Mouse (Mus musculus): ENCODE data around the gene Ajuba. TPM values are rescaled to one million over a fixed set of nuclear protein-coding genes. Genes with fewer than 3 reads are reported as not detected.
A peak's percentile ranks its signal among the peaks of the same experiment; 100 is the strongest.

Ajuba gene
- polyA plus RNA-seq, 1 experiment from 2014 or later: 43.6 TPM

GRCm38 (mm10) chr14:54544703-54545102, 32.7 kb downstream of the Ajuba start:
- ATAC-seq (ENCODE audit: insufficient read depth) (no peak), DNase-seq (no peak)
- TF ChIP-seq CTCF (IDR thresholded peaks at IDR 0.05; ENCODE audit: low read depth): no peak
- 78% methylated on average over 5 of the region's 5 CpGs for WGBS
- Histone ChIP-seq H3K36me3 (ENCODE audit: insufficient read depth) (peaks cover 75% of the 10 kb centered on the region), H3K4me1 (ENCODE audit: insufficient read depth) (no peaks in the 10 kb centered on the region), H3K4me2 (no peak overlapping the region), H3K9me3 (ENCODE audit: low read depth, low read length) (no peaks in the 10 kb centered on the region), H3K9ac (no peak overlapping the region), H3K27me3 (ENCODE audit: insufficient read depth, low read length) (no peaks in the 10 kb centered on the region), H3K27ac (ENCODE audit: low read depth) (no peak overlapping the region), H3K4me3 (ENCODE audit: low read depth, low read length) (no peak overlapping the region)

DNA sequence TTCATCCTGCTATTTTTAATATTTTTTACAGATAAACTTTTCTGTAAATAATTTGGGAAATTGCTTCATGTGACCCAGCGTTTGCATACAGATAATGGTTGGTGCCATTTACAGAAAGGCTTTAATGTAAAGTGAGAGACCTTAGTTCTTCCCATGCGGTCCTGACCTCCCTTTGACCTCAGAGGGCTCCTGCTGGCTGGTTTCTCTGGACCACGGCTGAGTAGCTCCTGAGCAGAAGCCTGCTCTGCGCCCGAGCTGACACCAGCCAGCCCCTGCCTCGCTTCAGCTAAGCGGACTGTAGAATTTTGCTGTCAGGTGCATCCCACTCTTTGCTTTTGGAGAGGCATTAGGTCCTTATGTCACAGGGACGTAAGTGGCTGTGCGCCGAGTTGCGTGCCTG, 36.6 kb downstream of the Ajuba start:
- peaks cover 39% of the 10 kb centered on the region for H3K36me3 ChIP-seq (ENCODE audit: insufficient read depth)
- 63% methylated on average over 11 of the region's 11 CpGs for WGBS
- H3K27me3 ChIP-seq (ENCODE audit: insufficient read depth, low read length): no peaks in the 10 kb centered on the region
- H3K4me1 ChIP-seq (ENCODE audit: insufficient read depth): no peaks in the 10 kb centered on the region
- DNase-seq: no peak
- TF ChIP-seq CTCF (IDR thresholded peaks at IDR 0.05; ENCODE audit: low read depth): no peak
- no peak overlapping the region for H3K4me3 ChIP-seq (ENCODE audit: low read depth, low read length)
- no peak overlapping the region for H3K27ac ChIP-seq (ENCODE audit: low read depth)
- ATAC-seq (ENCODE audit: insufficient read depth): no peak
- no peaks in the 10 kb centered on the region for H3K9me3 ChIP-seq (ENCODE audit: low read depth, low read length)
- no peak overlapping the region for H3K9ac ChIP-seq
- H3K4me2 ChIP-seq: no peak overlapping the region

DNA sequence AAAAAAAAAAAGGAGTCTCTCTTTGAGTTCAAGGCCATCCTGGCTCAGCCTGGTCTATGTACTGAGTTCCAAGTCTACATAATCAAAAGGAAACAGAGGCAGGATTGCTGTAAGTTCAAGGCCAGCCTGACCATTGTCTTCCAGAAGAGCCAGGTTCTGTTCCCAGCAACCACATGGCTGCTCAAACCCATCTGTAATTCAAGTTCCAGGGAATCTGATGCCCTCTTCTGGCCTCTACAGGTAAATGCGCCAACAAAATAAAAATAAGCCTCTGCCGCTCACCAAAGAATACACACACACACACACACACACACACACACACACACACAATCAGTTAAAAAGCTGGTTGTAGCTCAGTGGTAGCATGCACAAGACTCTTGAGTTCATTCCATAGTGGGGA, 38.8 kb downstream of the Ajuba start:
- Histone ChIP-seq H3K36me3 (ENCODE audit: insufficient read depth) (peaks cover 18% of the 10 kb centered on the region), H3K27me3 (ENCODE audit: insufficient read depth, low read length) (no peaks in the 10 kb centered on the region), H3K4me2 (no peak overlapping the region), H3K27ac (ENCODE audit: low read depth) (no peak overlapping the region), H3K4me3 (ENCODE audit: low read depth, low read length) (no peak overlapping the region), H3K9ac (no peak overlapping the region), H3K9me3 (ENCODE audit: low read depth, low read length) (no peaks in the 10 kb centered on the region), H3K4me1 (ENCODE audit: insufficient read depth) (no peaks in the 10 kb centered on the region)
- peak; percentile 17; the same call in 1 of the 2 replicates for TF ChIP-seq CTCF (IDR thresholded peaks at IDR 0.05; ENCODE audit: low read depth)
- DNase-seq (no peak), ATAC-seq (ENCODE audit: insufficient read depth) (no peak)
- 96% methylated on average over 2 of the region's 2 CpGs for WGBS

GRCm38 (mm10) chr14:54528446-54529111, 48.8 kb downstream of the Ajuba start:
- Histone ChIP-seq H3K4me1 (ENCODE audit: insufficient read depth) (no peaks in the 10 kb centered on the region; the same call in 1 of the 2 replicates), H3K4me3 (ENCODE audit: low read depth, low read length) (no peak overlapping the region), H3K4me2 (0 out of 2 replicates have a peak overlapping the region, but pooled peaks have one; percentile 3), H3K9ac (no peak overlapping the region), H3K27me3 (ENCODE audit: insufficient read depth, low read length) (no peaks in the 10 kb centered on the region), H3K36me3 (ENCODE audit: insufficient read depth) (no peaks in the 10 kb centered on the region), H3K27ac (ENCODE audit: low read depth) (no peak overlapping the region), H3K9me3 (ENCODE audit: low read depth, low read length) (no peaks in the 10 kb centered on the region)
- 11% methylated on average over 17 of the region's 17 CpGs for WGBS
- ATAC-seq (ENCODE audit: insufficient read depth) (peak; percentile 83), DNase-seq (peak; percentile 95)
- peak; percentile 88 for TF ChIP-seq CTCF (IDR thresholded peaks at IDR 0.05; ENCODE audit: low read depth)

GRCm38 (mm10) chr14:54528007-54528393, 49.4 kb downstream of the Ajuba start:
- no peak overlapping the region for H3K27ac ChIP-seq (ENCODE audit: low read depth)
- peak overlapping the region; percentile 67 for H3K4me2 ChIP-seq
- ATAC-seq (ENCODE audit: insufficient read depth) (peak; percentile 45; the same call in 1 of the 2 replicates), DNase-seq (no peak)
- WGBS: 22% methylated on average over 5 of the region's 5 CpGs
- no peak for TF ChIP-seq CTCF (IDR thresholded peaks at IDR 0.05; ENCODE audit: low read depth)
- no peaks in the 10 kb centered on the region for H3K36me3 ChIP-seq (ENCODE audit: insufficient read depth)
- H3K9me3 ChIP-seq (ENCODE audit: low read depth, low read length): no peaks in the 10 kb centered on the region
- H3K4me3 ChIP-seq (ENCODE audit: low read depth, low read length): no peak overlapping the region
- H3K9ac ChIP-seq: peak overlapping the region; percentile 38; the same call in 1 of the 2 replicates
- no peaks in the 10 kb centered on the region for H3K27me3 ChIP-seq (ENCODE audit: insufficient read depth, low read length)
- H3K4me1 ChIP-seq (ENCODE audit: insufficient read depth): no peaks in the 10 kb centered on the region; the same call in 1 of the 2 replicates

DNA sequence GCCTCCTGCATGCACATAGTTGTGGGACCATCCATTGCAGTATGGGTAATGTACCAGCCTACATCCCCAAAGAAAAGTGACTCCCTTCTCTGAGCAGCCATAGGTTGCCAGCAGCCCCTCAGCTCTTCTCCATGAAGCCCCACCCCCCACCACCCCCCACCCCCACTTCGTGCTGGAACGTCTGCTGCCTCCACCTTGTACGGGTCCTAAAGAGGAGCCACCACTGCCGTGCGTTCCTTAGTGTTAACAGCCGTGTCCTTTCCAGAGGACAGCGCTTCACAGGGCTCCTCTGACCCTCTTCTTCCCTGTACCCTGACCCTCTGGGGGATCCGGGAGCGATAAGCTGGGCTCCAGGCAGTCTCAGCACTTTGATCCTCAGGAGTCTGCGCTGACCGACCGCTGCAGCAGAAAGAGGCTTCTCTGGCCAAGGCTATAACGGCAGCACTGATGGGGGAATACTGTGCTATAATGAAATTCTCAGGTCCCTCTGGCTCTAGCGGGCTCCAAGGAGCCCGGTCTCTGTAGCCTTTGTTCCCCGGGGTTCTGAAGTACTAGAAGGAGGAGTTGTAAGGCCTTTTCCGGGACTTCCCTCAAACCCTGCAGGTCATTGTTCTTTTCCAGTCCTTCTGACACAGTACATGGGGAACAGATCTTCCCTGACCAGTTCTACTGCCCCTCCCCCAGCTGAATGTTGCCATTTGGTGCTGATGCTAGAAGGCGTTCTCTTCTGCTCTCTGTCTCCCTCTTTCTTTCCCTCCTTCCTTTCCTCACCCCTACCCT, 49.9 kb downstream of the Ajuba start:
- Histone ChIP-seq H3K9me3 (ENCODE audit: low read depth, low read length) (no peaks in the 10 kb centered on the region), H3K27me3 (ENCODE audit: insufficient read depth, low read length) (no peaks in the 10 kb centered on the region), H3K36me3 (ENCODE audit: insufficient read depth) (no peaks in the 10 kb centered on the region), H3K4me1 (ENCODE audit: insufficient read depth) (no peaks in the 10 kb centered on the region; the same call in 1 of the 2 replicates), H3K27ac (ENCODE audit: low read depth) (no peak overlapping the region; the same call in 1 of the 2 replicates), H3K4me3 (ENCODE audit: low read depth, low read length) (peak overlapping the region; percentile 29), H3K9ac (peak overlapping the region; percentile 38), H3K4me2 (peak overlapping the region; percentile 67)
- peak; percentile 70 for DNase-seq
- WGBS: 1% methylated on average over 18 of the region's 18 CpGs
- peak; percentile 62 for ATAC-seq (ENCODE audit: insufficient read depth)
- TF ChIP-seq CTCF (IDR thresholded peaks at IDR 0.05; ENCODE audit: low read depth): no peak

DNA sequence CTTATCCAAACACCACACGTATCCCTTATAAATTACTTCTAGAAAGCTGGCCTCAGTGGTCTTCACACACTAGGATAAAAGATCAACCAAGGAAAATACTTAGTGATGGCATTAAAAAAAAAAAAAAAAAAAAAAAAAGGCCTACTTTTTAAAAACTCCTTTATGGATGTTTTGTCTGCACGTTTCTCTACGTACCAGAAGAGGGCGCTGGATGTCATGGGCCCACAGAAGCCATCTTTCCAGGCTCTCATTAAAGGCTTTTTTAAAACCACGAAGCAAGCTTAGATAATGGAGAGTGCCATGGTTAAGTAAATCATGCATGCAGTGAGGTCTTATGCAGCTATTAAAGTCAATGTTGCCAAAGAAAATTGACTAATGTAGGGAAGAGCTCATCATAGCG, 53.8 kb downstream of the Ajuba start:
- no peaks in the 10 kb centered on the region; the same call in 1 of the 2 replicates for H3K4me1 ChIP-seq (ENCODE audit: insufficient read depth)
- H3K4me2 ChIP-seq: no peak overlapping the region
- H3K9ac ChIP-seq: no peak overlapping the region
- H3K27ac ChIP-seq (ENCODE audit: low read depth): no peak overlapping the region
- H3K27me3 ChIP-seq (ENCODE audit: insufficient read depth, low read length): no peaks in the 10 kb centered on the region
- DNase-seq: peak; percentile 40
- H3K4me3 ChIP-seq (ENCODE audit: low read depth, low read length): no peak overlapping the region
- H3K9me3 ChIP-seq (ENCODE audit: low read depth, low read length): no peaks in the 10 kb centered on the region
- 24% methylated on average over 6 of the region's 6 CpGs for WGBS
- TF ChIP-seq CTCF (IDR thresholded peaks at IDR 0.05; ENCODE audit: low read depth): peak; percentile 53
- no peak for ATAC-seq (ENCODE audit: insufficient read depth)
- H3K36me3 ChIP-seq (ENCODE audit: insufficient read depth): no peaks in the 10 kb centered on the region

MicroRNA genes within 50 kb of the gene (microRNA counts, 519-probe panel; counts per million panel counts)
- 30.5 counts per million for microRNA mmu-miR-686

Small RNA genes lying within 50 kb of the gene (microRNA-seq; reads per million reads assigned to microRNA genes)
- gene Mir686 (ENCODE audit: borderline number of aligned reads): not detected

Other genes with a start within 250 kb of the Ajuba start
- gene Oxa1l, start 216.7 kb downstream of the Ajuba start, polyA plus RNA-seq (2014; fragmentation: Nextera tagmentation; extraction: Ambion mirVana): 51.2 and 53.5 TPM in 2 replicates
- gene Slc7a7, start 159.8 kb downstream of the Ajuba start, polyA plus RNA-seq (2014; fragmentation: Nextera tagmentation; extraction: Ambion mirVana): 7.4 and 7.6 TPM in 2 replicates
- gene Mrpl52, start 150.6 kb downstream of the Ajuba start, polyA plus RNA-seq (2014; fragmentation: Nextera tagmentation; extraction: Ambion mirVana): 274 and 280 TPM in 2 replicates
- 182 and 187 TPM in 2 replicates for gene Mmp14, start 145.9 kb downstream of the Ajuba start, polyA plus RNA-seq (2014; fragmentation: Nextera tagmentation; extraction: Ambion mirVana)
- 46.1 and 46.2 TPM in 2 replicates for gene Lrp10, start 113.4 kb downstream of the Ajuba start, polyA plus RNA-seq (2014; fragmentation: Nextera tagmentation; extraction: Ambion mirVana)
- gene Rem2, start 101.5 kb downstream of the Ajuba start, polyA plus RNA-seq (2014; fragmentation: Nextera tagmentation; extraction: Ambion mirVana): 8.1 and 8.3 TPM in 2 replicates
- 88.2 and 96.5 TPM in 2 replicates for gene Prmt5, start 60.0 kb downstream of the Ajuba start, polyA plus RNA-seq (2014; fragmentation: Nextera tagmentation; extraction: Ambion mirVana)
- 53.0 and 60.3 TPM in 2 replicates for gene Haus4, start 22.9 kb downstream of the Ajuba start, polyA plus RNA-seq (2014; fragmentation: Nextera tagmentation; extraction: Ambion mirVana)
- gene 4931414P19Rik, start 28.4 kb upstream of the Ajuba start, polyA plus RNA-seq (2014; fragmentation: Nextera tagmentation; extraction: Ambion mirVana): 8.3 and 9.4 TPM in 2 replicates
- gene Psmb5, start 40.5 kb upstream of the Ajuba start, polyA plus RNA-seq (2014; fragmentation: Nextera tagmentation; extraction: Ambion mirVana): 374 and 393 TPM in 2 replicates
- not detected in 2 replicates for gene Psmb11, start 43.9 kb upstream of the Ajuba start, polyA plus RNA-seq (2014; fragmentation: Nextera tagmentation; extraction: Ambion mirVana)
- gene Gm17606, start 63.4 kb upstream of the Ajuba start, polyA plus RNA-seq (2014; fragmentation: Nextera tagmentation; extraction: Ambion mirVana): not detected in 2 replicates
- gene Cdh24, start 63.8 kb upstream of the Ajuba start, polyA plus RNA-seq (2014; fragmentation: Nextera tagmentation; extraction: Ambion mirVana): 5.2 and 5.4 TPM in 2 replicates
- 77.4 and 83.2 TPM in 2 replicates for gene 1700123O20Rik, start 108.7 kb upstream of the Ajuba start, polyA plus RNA-seq (2014; fragmentation: Nextera tagmentation; extraction: Ambion mirVana)
- gene Acin1, start 109.4 kb upstream of the Ajuba start, polyA plus RNA-seq (2014; fragmentation: Nextera tagmentation; extraction: Ambion mirVana): 120 and 122 TPM in 2 replicates
- 0.12 and 0.15 TPM in 2 replicates for gene Gm29776, start 121.3 kb upstream of the Ajuba start, polyA plus RNA-seq (2014; fragmentation: Nextera tagmentation; extraction: Ambion mirVana)
- gene Cebpe, start 134.6 kb upstream of the Ajuba start, polyA plus RNA-seq (2014; fragmentation: Nextera tagmentation; extraction: Ambion mirVana): not detected in 2 replicates
- gene Slc7a8, start 204.4 kb upstream of the Ajuba start, polyA plus RNA-seq (2014; fragmentation: Nextera tagmentation; extraction: Ambion mirVana): 2.7 and 3.0 TPM in 2 replicates
- gene Rnf212b, start 236.6 kb upstream of the Ajuba start, polyA plus RNA-seq (2014; fragmentation: Nextera tagmentation; extraction: Ambion mirVana): not detected in 2 replicates